17 mouse cellular contexts compared by ENCODE assay signal in the genomic region with DNA sequence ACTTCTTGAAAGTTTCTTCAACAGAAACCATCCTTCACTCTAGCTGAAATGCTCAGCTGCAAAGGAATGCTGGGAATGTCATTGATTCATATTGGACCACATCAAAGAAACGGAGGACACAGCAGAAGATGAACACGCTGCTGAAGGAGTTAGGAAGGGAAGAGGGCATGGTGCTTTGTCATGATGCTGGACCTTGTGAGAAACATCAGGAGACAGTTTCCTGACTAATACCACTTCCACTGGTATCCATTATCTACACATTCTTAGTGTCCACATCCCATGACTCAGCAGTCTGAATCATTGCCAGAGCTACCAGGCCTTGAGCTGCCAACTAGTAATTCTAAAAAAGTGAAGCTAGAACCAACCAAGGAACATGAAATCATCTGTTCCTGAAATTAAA. TPM values are rescaled to one million over a fixed set of nuclear protein-coding genes. Genes with fewer than 3 reads are reported as not detected.
DNase-seq lines count a peak whose midpoint lies in the region; ATAC-seq and TF ChIP-seq lines count a peak whose summit lies in the region.
"Had no signal": no experiment of that assay in that cellular context is flagged by ENCODE, and none has a peak within 500 bp of the region (broad histone marks: within the 10 kb centered on the region; RNA-seq: fewer than 3 reads in every experiment).

No protein-coding gene starts in this region.

- H3K27me3 ChIP-seq in liver, embryonic 11.5 days (replicated peaks; ENCODE audit: control insufficient read depth, insufficient read depth, low read length), result no peaks in the 10 kb centered on the region
- no peaks in the 10 kb centered on the region for H3K27me3 ChIP-seq in intestine, postnatal 0 days (replicated peaks; ENCODE audit: control insufficient read depth, insufficient read depth, low read length)
- H3K27me3 ChIP-seq: forebrain, embryonic 12.5 days; heart, embryonic 12.5 days had no signal

- no peak for TF ChIP-seq CTCF in intestine, postnatal 0 days (IDR thresholded peaks at IDR 0.05; ENCODE audit: low read depth)

- DNase-seq in right cerebral cortex, adult 2 months (ENCODE audit: low spot score in 2 of 2), result peak; percentile 54 to 60
- DNase-seq in right cerebral cortex, postnatal 4 days, result no peak
- DNase-seq in adrenal gland, postnatal 14 days, result peak; percentile 88
- no peak for DNase-seq in liver, embryonic 11.5 days (ENCODE audit: low spot score)
- DNase-seq in embryo, embryonic 11 days, result no peak
- no peak for DNase-seq in kidney, postnatal 25 days
- DNase-seq in heart, adult 8-10 months (ENCODE audit: low spot score), result no peak
- DNase-seq: cerebellum, adult 11-12 months; kidney, adult 2 months; left cerebral cortex, postnatal 4 days; lung, postnatal 10 days; thymus, postnatal 14 days had no signal

- no peak overlapping the region for H3K4me3 ChIP-seq in liver, embryonic 11.5 days (ENCODE audit: low read depth, low read length)
- no peak overlapping the region for H3K4me3 ChIP-seq in intestine, postnatal 0 days (ENCODE audit: low read depth, low read length)
- H3K4me3 ChIP-seq: forebrain, embryonic 12.5 days; heart, embryonic 12.5 days had no signal

- H3K36me3 ChIP-seq in liver, embryonic 11.5 days (ENCODE audit: control insufficient read depth, insufficient read depth, low read length), result no peaks in the 10 kb centered on the region
- H3K36me3 ChIP-seq in intestine, postnatal 0 days (ENCODE audit: control insufficient read depth, insufficient read depth), result no peaks in the 10 kb centered on the region
- H3K36me3 ChIP-seq: forebrain, embryonic 12.5 days; heart, embryonic 12.5 days had no signal

- no peak overlapping the region for H3K4me2 ChIP-seq in liver, embryonic 11.5 days
- H3K4me2 ChIP-seq in intestine, postnatal 0 days (replicated peaks; ENCODE audit: low read depth), result no peak overlapping the region
- H3K4me2 ChIP-seq: forebrain, embryonic 12.5 days; heart, embryonic 12.5 days; hindbrain, embryonic 14.5 days had no signal

- H3K9ac ChIP-seq in liver, embryonic 11.5 days (ENCODE audit: low read depth, low read length), result no peak overlapping the region
- no peak overlapping the region for H3K9ac ChIP-seq in intestine, postnatal 0 days (ENCODE audit: low read depth, low read length)
- H3K9ac ChIP-seq: forebrain, embryonic 12.5 days; heart, embryonic 12.5 days; hindbrain, embryonic 14.5 days had no signal

- ATAC-seq in liver, embryonic 11.5 days (replicated peaks; ENCODE audit: low FRiP score), result peak; percentile 55; the same call in 1 of the 2 replicates
- no peak for ATAC-seq in intestine, postnatal 0 days
- ATAC-seq: activated CD4-positive, CD25-positive, alpha-beta regulatory T cell, adult 4 months had no signal

- H3K9me3 ChIP-seq in liver, embryonic 11.5 days (ENCODE audit: control insufficient read depth, low read length), result no peaks in the 10 kb centered on the region
- H3K9me3 ChIP-seq in intestine, postnatal 0 days (ENCODE audit: control insufficient read depth), result no peaks in the 10 kb centered on the region
- H3K9me3 ChIP-seq: forebrain, embryonic 12.5 days; heart, embryonic 12.5 days had no signal

- 57% methylated on average over 2 of the region's 2 CpGs for WGBS in liver, embryonic 11.5 days
- 64% methylated on average over 2 of the region's 2 CpGs for WGBS in intestine, postnatal 0 days

- no peak overlapping the region for H3K27ac ChIP-seq in liver, embryonic 11.5 days (ENCODE audit: low read depth, low read length)
- H3K27ac ChIP-seq in intestine, postnatal 0 days (ENCODE audit: low read depth, low read length), result no peak overlapping the region
- H3K27ac ChIP-seq: forebrain, embryonic 12.5 days; hindbrain, embryonic 14.5 days had no signal

- peaks cover 9% of the 10 kb centered on the region for H3K4me1 ChIP-seq in liver, embryonic 11.5 days (replicated peaks; ENCODE audit: control insufficient read depth, insufficient read depth, low read length)
- no peaks in the 10 kb centered on the region for H3K4me1 ChIP-seq in intestine, postnatal 0 days (replicated peaks; ENCODE audit: control insufficient read depth, insufficient read depth, low read length)
- H3K4me1 ChIP-seq: forebrain, embryonic 12.5 days; heart, embryonic 12.5 days had no signal

RNA-seq across cellular contexts. Expression of gene Gtdc1, which starts 41.8 kb away (rescaled TPM):
- 11.2 and 12.1 TPM in 2 replicates for total RNA-seq in adrenal gland, postnatal 14 days (2021)
- 8.1 and 8.5 TPM in 2 replicates for polyA plus RNA-seq in liver, embryonic 11.5 days (2014; fragmentation: Nextera tagmentation; extraction: Ambion mirVana)
- 5.7 and 6.4 TPM in 2 replicates for polyA plus RNA-seq in intestine, postnatal 0 days (2015; fragmentation: Nextera tagmentation; extraction: Ambion mirVana)
- total RNA-seq in heart, adult 8-10 months (2022), result 10 to 100 TPM; 16.5 to 21.4 (median 18.4) TPM

Comparison
In these comparisons a context has a peak if more than half of its experiments do, and no peak if none do; other contexts are left out.
1. DNase-seq: peak in right cerebral cortex, adult 2 months (2 of 2) and adrenal gland, postnatal 14 days (single experiment); none in right cerebral cortex, postnatal 4 days (single experiment), liver, embryonic 11.5 days (single experiment), embryo, embryonic 11 days (single experiment), kidney, postnatal 25 days (0 of 2) and heart, adult 8-10 months (single experiment).